Mouse (Mus musculus): ENCODE measurements around the gene Mrpl43.

DNA sequence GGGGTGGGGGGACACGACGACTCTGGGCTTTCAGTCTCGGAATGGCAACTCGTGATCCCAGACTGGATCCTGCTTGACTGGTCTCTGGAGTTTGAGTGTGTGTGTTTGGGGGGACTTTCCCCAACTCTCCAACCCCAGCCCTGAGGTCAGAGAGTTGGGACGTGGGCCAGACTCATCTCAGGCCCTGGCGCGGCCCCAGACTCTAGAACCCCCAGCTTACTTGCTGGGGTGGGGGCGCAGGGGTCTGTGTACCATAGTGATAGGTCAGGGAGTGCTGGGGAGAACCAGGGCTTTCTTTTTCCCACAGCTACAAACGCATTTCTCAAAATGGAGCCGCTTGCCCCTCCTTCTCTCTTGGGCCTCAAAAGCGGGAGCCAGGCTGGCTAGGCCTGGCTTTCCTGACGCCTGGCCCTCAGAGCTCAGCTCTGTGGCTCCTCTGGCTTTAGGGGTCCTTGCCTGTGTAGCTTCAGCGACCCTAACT is 12.1 kb upstream of the Mrpl43 start:
- no peak for TF ChIP-seq TAL1 (IDR thresholded peaks at IDR 0.05; ENCODE audit: low read length)
- no peak for TF ChIP-seq GATA1 (IDR thresholded peaks at IDR 0.05; ENCODE audit: low read length)

Measured in erythroblast, embryonic 14.5 days (primary cell).